Mouse (Mus musculus): ENCODE measurements around the gene Lrrfip1. TPM values are rescaled to one million over a fixed set of nuclear protein-coding genes. Genes with fewer than 3 reads are reported as not detected.

Lrrfip1 gene
- polyA plus RNA-seq, 1 experiment: 83.3 TPM

DNA sequence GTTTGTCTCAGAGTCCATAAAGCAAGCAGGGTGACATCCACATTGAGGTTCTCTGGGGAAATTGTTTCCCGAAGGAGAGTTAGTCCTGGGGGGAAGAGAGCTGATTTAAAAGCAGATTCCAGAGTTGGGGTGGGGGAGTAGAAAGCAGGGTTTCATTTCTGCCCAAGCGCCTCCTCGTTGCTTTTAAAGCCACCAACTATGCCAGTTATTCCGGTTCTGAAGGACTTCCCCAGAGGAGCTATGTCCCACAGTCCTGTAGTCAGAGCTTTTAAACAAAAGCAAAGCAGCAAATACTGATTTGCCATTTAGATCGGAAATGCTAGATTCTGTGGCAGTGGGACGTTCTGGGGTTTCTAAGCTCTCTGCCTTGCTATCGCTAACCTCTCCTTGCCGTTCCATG, 79.4 kb downstream of the Lrrfip1 start:
- H3ac ChIP-seq (ENCODE audit: control insufficient read depth, insufficient read length): no peak overlapping the region
- no peak overlapping the region for H3K4me2 ChIP-seq (ENCODE audit: low read depth)
- peaks cover 80% of the 10 kb centered on the region for H3K79me2 ChIP-seq (ENCODE audit: control insufficient read depth, insufficient read depth)
- no peak overlapping the region for H3K4me3 ChIP-seq
- peaks cover 41% of the 10 kb centered on the region for H3K36me3 ChIP-seq (ENCODE audit: control insufficient read depth, insufficient read depth)
- no peak for TF ChIP-seq USF1 (IDR thresholded peaks at IDR 0.05; ENCODE audit: low read depth)
- no peak for TF ChIP-seq MAX (IDR thresholded peaks at IDR 0.05; ENCODE audit: low read depth)
- TF ChIP-seq POLR2A (IDR thresholded peaks at IDR 0.05; ENCODE audit: insufficient read length, low read depth): no peak
- no peak for TF ChIP-seq CEBPB (IDR thresholded peaks at IDR 0.05; ENCODE audit: insufficient read depth, poor library complexity, severe bottlenecking)
- no peak for TF ChIP-seq SRF (IDR thresholded peaks at IDR 0.05; ENCODE audit: control insufficient read depth, insufficient read length, low read depth)
- no peak for TF ChIP-seq REST (IDR thresholded peaks at IDR 0.05; ENCODE audit: insufficient read depth, insufficient read length)
- no peak for TF ChIP-seq MYOD1 (IDR thresholded peaks at IDR 0.05; ENCODE audit: control insufficient read depth in 1 of 3, insufficient read length in 2 of 3, low read depth in 2 of 3)
- TF ChIP-seq E2F4 (IDR thresholded peaks at IDR 0.05; ENCODE audit: insufficient read depth): no peak
- TF ChIP-seq TCF12 (IDR thresholded peaks at IDR 0.05; ENCODE audit: insufficient read depth, poor library complexity, severe bottlenecking): no peak
- no peaks in the 10 kb centered on the region for H3K27me3 ChIP-seq (ENCODE audit: control insufficient read depth, insufficient read depth, insufficient read length)

DNA sequence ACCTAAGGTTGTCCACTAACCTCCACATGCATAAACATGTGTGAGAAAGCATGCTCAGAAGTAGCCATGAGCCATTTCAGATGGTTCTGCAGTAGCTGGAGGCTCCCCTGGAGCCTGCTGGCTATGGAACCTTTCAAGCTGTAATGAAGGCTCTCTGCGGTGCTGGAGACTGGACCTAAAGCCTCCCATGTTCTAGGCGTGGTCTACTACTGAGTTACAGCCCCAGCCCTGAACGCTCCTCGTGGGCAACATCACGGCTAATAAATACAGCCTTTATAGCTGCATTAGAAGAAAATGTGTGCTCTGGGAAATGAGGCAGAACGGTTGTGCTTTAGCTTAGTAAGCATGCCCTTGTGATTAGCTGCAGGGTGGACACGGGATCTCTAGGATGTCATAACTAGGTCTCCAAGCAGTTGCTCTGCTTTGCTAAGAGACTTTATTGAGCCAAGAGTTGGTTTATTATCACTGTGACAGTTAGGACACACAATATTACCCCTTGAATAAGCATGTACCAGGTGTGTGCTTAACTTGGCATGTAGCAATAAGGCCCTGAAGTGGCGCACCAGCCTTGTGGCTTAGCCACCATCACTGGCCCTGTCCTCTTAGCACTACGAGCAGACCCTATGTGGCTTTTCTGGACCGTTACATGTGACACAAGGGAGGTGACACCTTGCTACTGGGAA, 81.3 kb downstream of the Lrrfip1 start:
- no peak overlapping the region for H3K4me3 ChIP-seq
- H3K79me2 ChIP-seq (ENCODE audit: control insufficient read depth, insufficient read depth): peaks cover 78% of the 10 kb centered on the region
- H3K36me3 ChIP-seq (ENCODE audit: control insufficient read depth, insufficient read depth): peaks cover 38% of the 10 kb centered on the region
- no peak overlapping the region for H3ac ChIP-seq (ENCODE audit: control insufficient read depth, insufficient read length)
- no peak overlapping the region for H3K4me2 ChIP-seq (ENCODE audit: low read depth)
- no peaks in the 10 kb centered on the region for H3K27me3 ChIP-seq (ENCODE audit: control insufficient read depth, insufficient read depth, insufficient read length)
- TF ChIP-seq CEBPB (IDR thresholded peaks at IDR 0.05; ENCODE audit: insufficient read depth, poor library complexity, severe bottlenecking): no peak
- no peak for TF ChIP-seq TCF12 (IDR thresholded peaks at IDR 0.05; ENCODE audit: insufficient read depth, poor library complexity, severe bottlenecking)
- TF ChIP-seq POLR2AphosphoS2 (IDR thresholded peaks at IDR 0.05; ENCODE audit: insufficient read length, low read depth): no peak
- TF ChIP-seq E2F4 (IDR thresholded peaks at IDR 0.05; ENCODE audit: insufficient read depth): no peak
- TF ChIP-seq USF1 (IDR thresholded peaks at IDR 0.05; ENCODE audit: low read depth): no peak
- TF ChIP-seq MAX (IDR thresholded peaks at IDR 0.05; ENCODE audit: low read depth): no peak
- no peak for TF ChIP-seq POLR2A (IDR thresholded peaks at IDR 0.05; ENCODE audit: insufficient read length, low read depth)
- no peak for TF ChIP-seq TCF3 (IDR thresholded peaks at IDR 0.05; ENCODE audit: insufficient read length, low read depth)
- TF ChIP-seq REST (IDR thresholded peaks at IDR 0.05; ENCODE audit: insufficient read depth, insufficient read length): no peak
- no peak for TF ChIP-seq SRF (IDR thresholded peaks at IDR 0.05; ENCODE audit: control insufficient read depth, insufficient read length, low read depth)
- TF ChIP-seq MYOD1 (IDR thresholded peaks at IDR 0.05; ENCODE audit: control insufficient read depth in 1 of 3, insufficient read length in 2 of 3, low read depth in 2 of 3): no peak
- no peak for TF ChIP-seq MYOG (IDR thresholded peaks at IDR 0.05; ENCODE audit: control insufficient read depth in 1 of 3, insufficient read depth in 1 of 3, insufficient read length in 2 of 3, low read depth in 2 of 3)

DNA sequence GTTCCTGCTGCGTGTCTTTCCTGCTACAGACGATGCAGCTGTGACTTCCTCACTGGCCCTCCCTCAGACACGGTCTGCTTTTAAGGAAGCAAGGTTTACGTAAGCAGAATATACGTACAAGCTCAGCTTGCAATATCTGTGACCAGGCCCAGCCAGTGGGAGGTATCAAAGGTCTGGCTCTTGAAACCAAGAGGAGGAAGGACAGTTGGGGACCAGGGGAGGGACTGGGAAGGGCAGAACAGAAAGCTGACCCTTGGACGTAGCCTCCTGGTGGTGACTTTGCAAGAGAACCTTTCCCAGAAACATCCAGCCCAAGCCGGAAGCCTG, 81.8 kb downstream of the Lrrfip1 start:
- H3K27me3 ChIP-seq (ENCODE audit: control insufficient read depth, insufficient read depth, insufficient read length): no peaks in the 10 kb centered on the region
- peaks cover 36% of the 10 kb centered on the region for H3K36me3 ChIP-seq (ENCODE audit: control insufficient read depth, insufficient read depth)
- H3ac ChIP-seq (ENCODE audit: control insufficient read depth, insufficient read length): no peak overlapping the region
- peaks cover 77% of the 10 kb centered on the region for H3K79me2 ChIP-seq (ENCODE audit: control insufficient read depth, insufficient read depth)
- no peak for TF ChIP-seq CEBPB (IDR thresholded peaks at IDR 0.05; ENCODE audit: insufficient read depth, poor library complexity, severe bottlenecking)
- H3K4me2 ChIP-seq (ENCODE audit: low read depth): no peak overlapping the region
- H3K4me3 ChIP-seq: no peak overlapping the region

DNA sequence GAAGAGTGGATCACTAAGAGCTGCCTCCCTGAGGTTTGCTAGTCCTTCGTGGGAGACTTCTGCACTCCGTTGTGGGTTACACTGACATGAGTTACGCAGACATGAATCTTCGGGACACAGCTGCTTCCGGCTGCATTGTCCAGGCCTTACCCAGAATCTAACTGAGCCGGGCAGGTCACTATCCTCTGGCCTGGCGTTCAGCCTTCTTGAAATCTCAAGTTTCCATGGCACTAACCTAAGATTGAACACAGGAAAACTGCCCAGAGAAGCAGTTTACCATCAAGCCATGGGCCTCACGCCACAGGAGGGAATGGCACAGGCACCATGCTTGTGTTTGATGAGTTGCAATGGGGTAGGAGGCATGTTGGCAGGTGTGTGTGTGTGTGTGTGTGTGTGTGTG, 85.8 kb downstream of the Lrrfip1 start:
- Histone ChIP-seq H3K4me3 (no peak overlapping the region), H3K4me2 (ENCODE audit: low read depth) (no peak overlapping the region), H3ac (ENCODE audit: control insufficient read depth, insufficient read length) (no peak overlapping the region), H3K36me3 (ENCODE audit: control insufficient read depth, insufficient read depth) (peaks cover 16% of the 10 kb centered on the region), H3K27me3 (ENCODE audit: control insufficient read depth, insufficient read depth, insufficient read length) (no peaks in the 10 kb centered on the region), H3K79me2 (ENCODE audit: control insufficient read depth, insufficient read depth) (peaks cover 69% of the 10 kb centered on the region)
- TF ChIP-seq TCF12 (IDR thresholded peaks at IDR 0.05; ENCODE audit: insufficient read depth, poor library complexity, severe bottlenecking) (no peak), MYOD1 (IDR thresholded peaks at IDR 0.05; ENCODE audit: control insufficient read depth in 1 of 3, insufficient read length in 2 of 3, low read depth in 2 of 3) (no peak), MAX (IDR thresholded peaks at IDR 0.05; ENCODE audit: low read depth) (no peak), SRF (IDR thresholded peaks at IDR 0.05; ENCODE audit: control insufficient read depth, insufficient read length, low read depth) (no peak), POLR2AphosphoS2 (IDR thresholded peaks at IDR 0.05; ENCODE audit: insufficient read length, low read depth) (no peak), TCF3 (IDR thresholded peaks at IDR 0.05; ENCODE audit: insufficient read length, low read depth) (no peak), REST (IDR thresholded peaks at IDR 0.05; ENCODE audit: insufficient read depth, insufficient read length) (no peak), CEBPB (IDR thresholded peaks at IDR 0.05; ENCODE audit: insufficient read depth, poor library complexity, severe bottlenecking) (no peak), E2F4 (IDR thresholded peaks at IDR 0.05; ENCODE audit: insufficient read depth) (no peak), POLR2A (IDR thresholded peaks at IDR 0.05; ENCODE audit: insufficient read length, low read depth) (no peak), MYOG (IDR thresholded peaks at IDR 0.05; ENCODE audit: control insufficient read depth in 1 of 3, insufficient read depth in 1 of 3, insufficient read length in 2 of 3, low read depth in 2 of 3) (no peak), USF1 (IDR thresholded peaks at IDR 0.05; ENCODE audit: low read depth) (no peak)

DNA sequence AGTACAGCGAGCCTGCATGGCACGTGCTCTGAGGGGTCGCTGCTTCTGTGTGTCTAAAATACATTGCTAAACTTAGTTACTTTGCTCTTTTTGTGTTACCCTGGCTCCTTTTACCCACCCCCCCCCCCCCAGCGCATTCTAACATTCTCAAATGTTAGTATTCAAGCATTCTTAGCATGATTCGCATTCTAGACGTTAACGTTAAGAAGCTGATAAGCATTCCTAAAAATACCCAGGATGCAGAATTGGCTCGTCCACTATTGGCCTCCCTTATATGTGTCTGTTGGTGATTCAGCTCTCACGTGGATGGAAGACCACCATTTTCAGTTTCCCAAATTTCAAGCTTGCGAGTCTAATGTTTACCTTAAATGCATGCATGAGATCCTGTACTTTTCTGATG, 86.5 kb downstream of the Lrrfip1 start:
- Histone ChIP-seq H3K79me2 (ENCODE audit: control insufficient read depth, insufficient read depth) (peaks cover 64% of the 10 kb centered on the region), H3K4me3 (no peak overlapping the region), H3K27me3 (ENCODE audit: control insufficient read depth, insufficient read depth, insufficient read length) (no peaks in the 10 kb centered on the region), H3ac (ENCODE audit: control insufficient read depth, insufficient read length) (no peak overlapping the region), H3K4me2 (ENCODE audit: low read depth) (no peak overlapping the region), H3K36me3 (ENCODE audit: control insufficient read depth, insufficient read depth) (peaks cover 15% of the 10 kb centered on the region)
- no peak for TF ChIP-seq MYOD1 (IDR thresholded peaks at IDR 0.05; ENCODE audit: control insufficient read depth in 1 of 3, insufficient read length in 2 of 3, low read depth in 2 of 3)
- TF ChIP-seq USF1 (IDR thresholded peaks at IDR 0.05; ENCODE audit: low read depth): no peak
- TF ChIP-seq TCF3 (IDR thresholded peaks at IDR 0.05; ENCODE audit: insufficient read length, low read depth): no peak
- no peak for TF ChIP-seq MAX (IDR thresholded peaks at IDR 0.05; ENCODE audit: low read depth)
- TF ChIP-seq MYOG (IDR thresholded peaks at IDR 0.05; ENCODE audit: control insufficient read depth in 1 of 3, insufficient read depth in 1 of 3, insufficient read length in 2 of 3, low read depth in 2 of 3): no peak
- no peak for TF ChIP-seq TCF12 (IDR thresholded peaks at IDR 0.05; ENCODE audit: insufficient read depth, poor library complexity, severe bottlenecking)
- no peak for TF ChIP-seq CEBPB (IDR thresholded peaks at IDR 0.05; ENCODE audit: insufficient read depth, poor library complexity, severe bottlenecking)
- no peak for TF ChIP-seq REST (IDR thresholded peaks at IDR 0.05; ENCODE audit: insufficient read depth, insufficient read length)
- TF ChIP-seq SRF (IDR thresholded peaks at IDR 0.05; ENCODE audit: control insufficient read depth, insufficient read length, low read depth): no peak
- TF ChIP-seq E2F4 (IDR thresholded peaks at IDR 0.05; ENCODE audit: insufficient read depth): no peak
- TF ChIP-seq POLR2A (IDR thresholded peaks at IDR 0.05; ENCODE audit: insufficient read length, low read depth): no peak
- TF ChIP-seq POLR2AphosphoS2 (IDR thresholded peaks at IDR 0.05; ENCODE audit: insufficient read length, low read depth): no peak
